In the genomic region with DNA sequence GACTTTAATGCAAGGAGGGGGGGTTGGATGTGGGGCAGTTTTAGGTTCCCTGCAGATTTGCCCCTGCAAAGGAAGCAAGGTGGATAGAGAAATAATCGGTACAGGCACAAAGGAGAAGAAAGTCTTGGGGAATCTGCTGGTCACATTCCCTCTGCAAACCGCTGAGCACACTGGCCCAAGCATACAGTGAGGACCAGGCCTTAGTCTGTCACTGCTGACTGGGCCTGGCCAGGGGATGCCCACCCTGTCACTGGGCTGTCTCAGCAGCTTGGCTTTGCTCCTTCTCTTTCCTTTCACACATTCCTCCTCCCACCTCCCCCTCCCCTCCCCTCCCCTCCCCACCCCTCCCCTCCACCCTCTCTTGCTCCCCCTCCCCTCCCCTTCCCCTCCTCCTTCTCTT, we compare ENCODE assay signal across 8 mouse cellular contexts.
DNase-seq lines count a peak whose midpoint lies in the region; ATAC-seq and TF ChIP-seq lines count a peak whose summit lies in the region.
"Had no signal": no experiment of that assay in that cellular context is flagged by ENCODE, and none has a peak within 500 bp of the region (broad histone marks: within the 10 kb centered on the region; RNA-seq: fewer than 3 reads in every experiment).

No protein-coding gene starts in this region.

- ATAC-seq in kidney, embryonic 15.5 days (replicated peaks; ENCODE audit: low FRiP score) = no peak
- no peak for ATAC-seq in midbrain, embryonic 12.5 days (ENCODE audit: low FRiP score, low read depth)
- no peak for ATAC-seq in midbrain, embryonic 13.5 days
- ATAC-seq in intestine, postnatal 0 days = no peak
- ATAC-seq in megakaryocyte-erythroid progenitor cell, adult 5-6 weeks (replicated peaks; ENCODE audit: low FRiP score, low TSS enrichment, poor library complexity, severe bottlenecking) = no peak

- H3K4me2 ChIP-seq in kidney, embryonic 15.5 days = no peak overlapping the region
- H3K4me2 ChIP-seq in midbrain, embryonic 12.5 days (replicated peaks) = no peak overlapping the region
- no peak overlapping the region for H3K4me2 ChIP-seq in midbrain, embryonic 13.5 days (replicated peaks)
- H3K4me2 ChIP-seq in intestine, postnatal 0 days (replicated peaks; ENCODE audit: low read depth) = no peak overlapping the region

- H3K4me1 ChIP-seq in kidney, embryonic 15.5 days = peaks cover 54% of the 10 kb centered on the region
- H3K4me1 ChIP-seq in midbrain, embryonic 12.5 days = peaks cover 34% of the 10 kb centered on the region
- H3K4me1 ChIP-seq in midbrain, embryonic 13.5 days (replicated peaks) = peaks cover 28% of the 10 kb centered on the region
- H3K4me1 ChIP-seq in intestine, postnatal 0 days (replicated peaks; ENCODE audit: control insufficient read depth, insufficient read depth, low read length) = peaks cover 18% of the 10 kb centered on the region

- WGBS in kidney, embryonic 15.5 days = 65% methylated on average over 2 of the region's 2 CpGs
- WGBS in midbrain, embryonic 12.5 days = 61% methylated on average over 2 of the region's 2 CpGs
- WGBS in midbrain, embryonic 13.5 days = 46% methylated on average over 2 of the region's 2 CpGs
- WGBS in intestine, postnatal 0 days = 39% methylated on average over 2 of the region's 2 CpGs

- no peaks in the 10 kb centered on the region for H3K27me3 ChIP-seq in kidney, embryonic 15.5 days
- peaks cover 7% of the 10 kb centered on the region; the same call in 1 of the 2 replicates for H3K27me3 ChIP-seq in midbrain, embryonic 12.5 days
- 0 out of 2 replicates have a peak, but pooled peaks cover 2% of the 10 kb centered on the region for H3K27me3 ChIP-seq in midbrain, embryonic 13.5 days
- no peaks in the 10 kb centered on the region for H3K27me3 ChIP-seq in intestine, postnatal 0 days (replicated peaks; ENCODE audit: control insufficient read depth, insufficient read depth, low read length)

- no peaks in the 10 kb centered on the region for H3K36me3 ChIP-seq in kidney, embryonic 15.5 days
- H3K36me3 ChIP-seq in midbrain, embryonic 12.5 days = no peaks in the 10 kb centered on the region
- H3K36me3 ChIP-seq in midbrain, embryonic 13.5 days = no peaks in the 10 kb centered on the region
- H3K36me3 ChIP-seq in intestine, postnatal 0 days (ENCODE audit: control insufficient read depth, insufficient read depth) = no peaks in the 10 kb centered on the region
- H3K36me3 ChIP-seq: G1E had no signal

- H3K9me3 ChIP-seq in kidney, embryonic 15.5 days (replicated peaks) = no peaks in the 10 kb centered on the region
- H3K9me3 ChIP-seq in midbrain, embryonic 12.5 days = no peaks in the 10 kb centered on the region
- H3K9me3 ChIP-seq in midbrain, embryonic 13.5 days = no peaks in the 10 kb centered on the region
- no peaks in the 10 kb centered on the region for H3K9me3 ChIP-seq in intestine, postnatal 0 days (ENCODE audit: control insufficient read depth)

- no peak for DNase-seq in kidney, postnatal 36 days
- DNase-seq in gastrocnemius, postnatal 25 days = no peak

- no peak overlapping the region for H3K4me3 ChIP-seq in kidney, embryonic 15.5 days (replicated peaks)
- H3K4me3 ChIP-seq in midbrain, embryonic 12.5 days = no peak overlapping the region
- no peak overlapping the region for H3K4me3 ChIP-seq in midbrain, embryonic 13.5 days (replicated peaks)
- H3K4me3 ChIP-seq in intestine, postnatal 0 days (ENCODE audit: low read depth, low read length) = no peak overlapping the region

- peak overlapping the region; percentile 32 for H3K27ac ChIP-seq in kidney, embryonic 15.5 days
- H3K27ac ChIP-seq in midbrain, embryonic 12.5 days (replicated peaks) = no peak overlapping the region
- H3K27ac ChIP-seq in midbrain, embryonic 13.5 days = no peak overlapping the region
- H3K27ac ChIP-seq in intestine, postnatal 0 days (ENCODE audit: low read depth, low read length) = peak overlapping the region; percentile 81

- no peak overlapping the region for H3K9ac ChIP-seq in kidney, embryonic 15.5 days
- H3K9ac ChIP-seq in midbrain, embryonic 12.5 days (replicated peaks) = peak overlapping the region; percentile 41; the same call in 1 of the 2 replicates
- no peak overlapping the region for H3K9ac ChIP-seq in midbrain, embryonic 13.5 days (replicated peaks)
- no peak overlapping the region for H3K9ac ChIP-seq in intestine, postnatal 0 days (ENCODE audit: low read depth, low read length)

- no peak for TF ChIP-seq CTCF in intestine, postnatal 0 days (IDR thresholded peaks at IDR 0.05; ENCODE audit: low read depth)

Comparison
In these comparisons a context has a peak if more than half of its experiments do, and no peak if none do; other contexts are left out.
1. H3K27ac ChIP-seq: peak in kidney, embryonic 15.5 days (single experiment) and intestine, postnatal 0 days (single experiment); none in midbrain, embryonic 12.5 days (single experiment) and midbrain, embryonic 13.5 days (single experiment).